Mouse (Mus musculus) layer of hippocampus, postnatal 25 days (tissue): ENCODE results near the gene Fam133b. TPM values are rescaled to one million over a fixed set of nuclear protein-coding genes. Genes with fewer than 3 reads are reported as not detected.
"Not testable (repeated sequence)": the region's sequence is repeated elsewhere in the genome, so short reads cannot be mapped to it uniquely, and the experiment has no call there.

ENCODE experiments used
- DNase-seq, 2 experiments: peaks; one replicate each; pipeline ENCODE4 v3.0.0; 2022; ENCODE audit warnings: mixed read lengths in 2 of 2, low spot score in 1 of 2; ENCODE audit errors: extremely low spot score in 1 of 2
- total RNA-seq, 2 experiments: library from RNA; stranded (reverse); gene quantifications; 2 replicates each; pipeline ENCODE4 v1.2.3; 2021

The Fam133b gene
- total RNA-seq, 2 experiments from 2014 or later: 37.5 to 46.2 TPM

GRCm38 (mm10) chr5:3516481-3517075, 27.1 kb upstream of the Fam133b start:
- peak; percentile 18 to 39 for DNase-seq

DNA sequence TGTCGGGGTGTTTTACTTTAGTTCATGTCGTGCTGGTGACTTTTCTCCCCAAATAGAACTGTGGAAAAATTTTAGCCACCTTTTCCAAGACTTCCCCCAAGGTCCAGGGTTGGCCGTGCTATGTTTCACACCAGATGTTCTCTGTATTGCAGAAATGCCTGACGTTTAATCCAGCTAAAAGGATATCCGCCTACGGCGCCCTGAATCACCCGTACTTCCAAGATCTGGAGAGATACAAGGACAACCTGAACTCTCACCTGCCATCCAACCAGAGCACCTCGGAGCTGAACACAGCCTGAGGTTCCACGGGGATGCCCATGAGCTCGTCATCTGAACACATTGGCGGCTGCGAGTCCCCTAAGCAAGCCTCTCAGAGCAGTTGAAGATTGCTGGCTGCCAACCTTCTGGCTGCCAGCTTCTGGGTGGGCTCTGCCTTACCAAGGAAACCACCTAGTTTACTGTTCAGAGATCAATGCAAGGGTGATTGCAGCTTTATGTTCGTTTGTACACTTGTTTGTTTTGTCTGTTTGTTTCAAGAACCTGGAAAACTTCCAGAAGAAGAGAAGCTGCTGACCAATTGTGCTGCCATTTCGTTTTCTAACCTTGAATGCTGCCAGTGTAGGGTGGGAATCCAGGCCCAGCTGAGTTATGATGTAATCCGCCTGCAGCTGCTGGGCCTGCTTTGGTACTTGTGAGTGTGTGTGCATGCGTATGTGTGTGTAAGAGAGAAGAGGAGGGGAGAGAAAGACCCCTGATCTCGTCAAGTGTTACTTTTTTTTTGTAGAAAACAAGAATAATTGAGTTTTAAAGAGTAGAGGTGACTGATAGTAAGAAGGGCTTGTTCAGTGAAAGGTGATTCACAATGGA, 22.9 kb upstream of the Fam133b start:
- DNase-seq: no peak

GRCm38 (mm10) chr5:3521741-3522140, 21.9 kb upstream of the Fam133b start:
- DNase-seq: no peak

GRCm38 (mm10) chr5:3522826-3523225, 20.8 kb upstream of the Fam133b start:
- no peak for DNase-seq

GRCm38 (mm10) chr5:3527041-3527691, 16.5 kb upstream of the Fam133b start:
- no peak for DNase-seq

GRCm38 (mm10) chr5:3529585-3530189, 13.9 kb upstream of the Fam133b start:
- DNase-seq: no peak

DNA sequence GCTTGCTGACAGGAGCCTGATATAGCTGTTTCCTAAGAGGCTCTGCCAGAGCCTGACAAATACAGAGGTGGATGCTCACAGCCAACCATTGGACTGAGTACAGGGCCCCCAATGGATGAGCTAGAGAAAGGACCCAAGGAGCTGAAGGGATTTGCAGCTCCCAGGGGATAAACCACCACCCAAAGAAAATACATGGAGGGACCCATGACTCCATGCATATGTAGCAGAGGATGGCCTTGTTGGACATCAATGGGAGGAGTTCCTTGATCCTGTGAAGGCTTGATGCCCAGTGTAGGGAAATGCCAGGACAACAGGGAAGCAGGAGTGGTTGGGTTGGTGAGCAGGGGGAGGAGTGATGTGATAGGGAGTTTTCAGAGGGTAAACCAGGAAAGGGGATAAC, 11.6 kb upstream of the Fam133b start:
- not testable (repeated sequence) for DNase-seq

GRCm38 (mm10) chr5:3536592-3537212, 6.9 kb upstream of the Fam133b start:
- no peak for DNase-seq

DNA sequence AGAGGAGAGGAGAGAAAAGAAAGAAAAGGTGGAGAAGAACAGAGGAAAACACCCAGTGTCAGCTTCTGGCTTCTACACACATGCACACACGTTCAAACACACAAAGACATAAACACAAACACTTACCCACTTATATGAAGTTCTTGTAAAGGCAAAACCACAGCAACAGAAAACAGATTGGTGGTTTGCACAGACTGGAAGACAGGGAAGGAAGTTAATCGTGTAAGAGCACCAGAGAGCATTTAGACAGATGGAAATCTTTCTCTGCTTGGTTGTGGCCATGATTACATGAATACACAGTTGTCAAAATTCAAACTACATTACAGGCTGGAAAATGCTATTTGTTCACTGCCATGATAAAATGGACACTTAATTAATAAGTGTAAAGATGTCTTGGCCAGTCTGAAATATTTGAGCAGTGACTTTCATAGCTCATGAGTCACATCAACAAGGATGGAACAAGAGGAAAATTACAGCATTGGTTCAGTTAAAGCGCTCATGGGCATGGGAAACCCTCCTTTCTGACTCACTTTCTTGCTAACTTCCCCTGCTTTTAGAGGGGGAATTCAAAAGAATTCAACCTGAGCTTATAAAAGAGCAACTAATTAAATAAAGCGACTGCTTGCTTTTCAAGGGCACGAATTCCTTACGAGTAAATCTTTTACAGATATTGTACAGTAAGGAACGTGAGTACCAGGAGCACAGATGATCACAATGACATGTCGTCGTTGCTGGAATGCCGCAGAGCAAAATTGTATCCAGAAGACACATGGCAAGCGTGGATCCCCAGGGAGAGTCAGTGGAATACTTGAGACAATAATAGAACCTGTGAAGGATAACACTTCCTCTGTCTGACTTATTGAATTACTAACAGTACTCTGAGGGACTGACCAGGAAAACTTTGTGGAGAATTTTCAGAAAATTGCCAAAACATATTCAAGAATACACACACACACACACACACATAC, 4.8 kb upstream of the Fam133b start:
- no peak for DNase-seq

GRCm38 (mm10) chr5:3541871-3542270, 1.8 kb upstream of the Fam133b start:
- no peak for DNase-seq

- DNase-seq: no peak
These were observed 792 bp downstream of the Fam133b start for GRCm38 (mm10) chr5:3544480-3544769.

DNA sequence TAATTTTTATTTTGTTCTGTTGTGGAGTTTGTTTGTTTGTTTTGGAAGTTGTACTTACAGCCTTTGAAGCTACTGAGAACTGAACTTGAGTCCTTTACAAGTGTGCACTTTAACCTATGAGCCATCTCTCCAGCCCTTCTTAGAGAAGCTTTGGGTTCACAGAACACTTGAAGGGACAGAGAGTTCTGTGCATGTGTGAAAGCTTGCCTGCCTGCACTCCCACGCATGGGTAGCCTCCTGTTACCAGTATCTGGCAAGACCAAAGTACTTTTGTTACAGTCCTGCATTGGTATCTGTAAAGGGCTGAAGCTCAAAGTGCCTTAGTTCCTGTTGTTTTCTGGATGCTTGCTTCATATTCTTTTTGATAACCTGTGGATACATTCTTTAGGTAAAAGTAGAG, 2.6 kb downstream of the Fam133b start:
- no peak for DNase-seq

- DNase-seq: no peak
These were observed 7.8 kb downstream of the Fam133b start for GRCm38 (mm10) chr5:3551481-3551880.

GRCm38 (mm10) chr5:3554198-3554597, 10.6 kb downstream of the Fam133b start:
- no peak for DNase-seq

- no peak for DNase-seq
These were observed 27.6 kb downstream of the Fam133b start, which contains the start of gene 1700109H08Rik for GRCm38 (mm10) chr5:3571266-3571665. Gene 1700109H08Rik (plus strand): TSS chr5:3571566.

DNA sequence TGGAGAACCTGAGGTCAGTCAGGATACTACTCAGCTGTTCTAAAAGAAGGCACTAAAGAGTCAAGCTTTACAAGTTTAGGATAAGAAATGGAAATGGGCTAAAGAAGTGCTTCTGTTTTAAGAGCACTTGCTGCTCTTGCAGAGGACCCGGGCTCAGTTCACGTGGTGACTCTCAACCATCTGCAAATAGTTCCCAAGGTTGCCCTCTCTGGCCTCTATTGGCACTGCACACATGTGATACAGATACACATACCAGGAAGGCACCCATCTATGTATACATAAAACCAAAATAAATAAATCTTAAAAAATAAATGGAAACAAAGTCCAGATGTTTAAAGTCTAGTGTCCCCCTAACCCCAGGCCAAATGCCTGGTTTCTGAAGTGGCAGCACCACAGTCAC, 31.2 kb downstream of the Fam133b start:
- no peak for DNase-seq

DNA sequence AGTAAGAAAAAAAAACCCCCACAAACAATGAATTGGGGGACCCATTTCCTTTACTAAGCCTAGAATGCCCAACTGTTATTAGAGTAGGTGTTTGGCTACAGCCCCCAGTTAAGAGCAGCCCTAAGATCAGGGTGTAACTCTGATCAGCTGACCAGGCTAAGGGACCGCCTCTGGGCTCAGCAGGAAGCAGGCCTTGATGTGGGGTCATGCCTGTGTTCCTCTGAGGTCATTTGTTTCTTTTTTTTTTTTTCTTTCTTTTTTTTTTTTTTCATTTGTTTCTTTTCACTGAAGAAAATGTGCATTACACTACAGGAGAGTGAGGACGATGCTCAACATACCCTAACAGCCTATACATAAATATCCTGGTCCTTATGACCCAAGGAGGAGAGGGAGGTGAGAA, 34.3 kb downstream of the Fam133b start:
- no peak for DNase-seq

- DNase-seq: no peak
These were observed 35.4 kb downstream of the Fam133b start for GRCm38 (mm10) chr5:3579066-3579465.

GRCm38 (mm10) chr5:3595693-3596398, 52.2 kb downstream of the Fam133b start, which contains the start of gene Pex1:
Gene Pex1 (plus strand): TSS chr5:3596066.
- DNase-seq: peak; percentile 80 to 86
